Mouse (Mus musculus) CD4-positive, CD25-positive, alpha-beta regulatory T cell (primary cell): ENCODE data around the gene Vmn1r39. TPM values are rescaled to one million over a fixed set of nuclear protein-coding genes. Genes with fewer than 3 reads are reported as not detected.

Source experiments
- polyA plus RNA-seq: library from polyadenylated mRNA; unstranded; fragments of 100-300 nt; shearing (Covaris generic); gene quantifications from one replicate; pipeline ENCODE4 v1.2.1, GENCODE M21; 2017

Vmn1r39 gene
- not detected for polyA plus RNA-seq

GRCm38 (mm10) chr6:66810509-66810908 is at the start of gene Vmn1r39:
TSS of gene Vmn1r39 (minus strand) at chr6:66810609.

GRCm38 (mm10) chr6:66782527-66782926 is 27.9 kb downstream of the Vmn1r39 start, which contains the start of gene Vmn1r38:
TSS of gene Vmn1r38 (minus strand) at chr6:66782627.

Other genes with a start within 250 kb of the Vmn1r39 start
- gene Vmn1r33, start 192.3 kb downstream of the Vmn1r39 start, polyA plus RNA-seq, result 0.11 TPM
- not detected for gene Vmn1r34, start 166.7 kb downstream of the Vmn1r39 start, polyA plus RNA-seq
- not detected for gene Vmn1r35, start 124.7 kb downstream of the Vmn1r39 start, polyA plus RNA-seq
- not detected for gene Vmn1r36, start 91.4 kb downstream of the Vmn1r39 start, polyA plus RNA-seq
- not detected for gene Vmn1r37, start 81.2 kb downstream of the Vmn1r39 start, polyA plus RNA-seq
- gene Vmn1r38, start 28.0 kb downstream of the Vmn1r39 start, polyA plus RNA-seq, result 0.08 TPM
- gene Gng12, start 85.8 kb upstream of the Vmn1r39 start, polyA plus RNA-seq, result 24.9 TPM
- gene Gadd45a, start 226.8 kb upstream of the Vmn1r39 start, polyA plus RNA-seq, result 21.3 TPM